Mouse (Mus musculus) thymus, adult 18-20 months (tissue): ENCODE results near the gene Kank3.

Experiments used
- DNase-seq, 2 experiments: peaks; one replicate each; pipeline ENCODE4 v3.0.0; 2022; ENCODE audit warnings: mixed read lengths in 2 of 2

The Kank3 gene

GRCm38 (mm10) chr17:33865330-33866030, 55.2 kb downstream of the Kank3 start:
- peak; percentile 30 to 53 for DNase-seq
